Mouse (Mus musculus) monocyte, adult 5-6 weeks (primary cell): Measurements from ENCODE around the gene Trappc3. TPM values are rescaled to one million over a fixed set of nuclear protein-coding genes. Genes with fewer than 3 reads are reported as not detected.

ENCODE experiments used
- total RNA-seq: library from RNA; stranded (forward); fragments of 200-1000, 200-491, 200-594 nt; gene quantifications from 3 replicates; pipeline ENCODE4 v1.2.3, GENCODE M21; 2017

Gene Trappc3
- total RNA-seq, 1 experiment from 2014 or later, result 51.4 TPM

Other genes with a start within 250 kb of the Trappc3 start
- 57.1 to 78.5 TPM (median 70.8 TPM) in 3 replicates for gene Csf3r, start 237.8 kb upstream of the Trappc3 start, total RNA-seq
- 20.1 to 47.3 TPM (median 29.8 TPM) in 3 replicates for gene Mrps15, start 215.4 kb upstream of the Trappc3 start, total RNA-seq
- 0.10 to 0.21 TPM (median 0.19 TPM) in 3 replicates for gene Oscp1, start 203.8 kb upstream of the Trappc3 start, total RNA-seq
- gene Lsm10, start 165.7 kb upstream of the Trappc3 start, total RNA-seq, result 14.4 to 20.7 TPM (median 16.1 TPM) in 3 replicates
- gene Stk40, start 158.4 kb upstream of the Trappc3 start, total RNA-seq, result 37.1 to 68.5 TPM (median 61.2 TPM) in 3 replicates
- 1.2 to 2.6 TPM (median 2.5 TPM) in 3 replicates for gene Eva1b, start 114.6 kb upstream of the Trappc3 start, total RNA-seq
- gene Sh3d21, start 98.8 kb upstream of the Trappc3 start, total RNA-seq, result 0.19 to 1.3 TPM in 2 of 3 replicates, not detected in the other
- 431 to 662 TPM (median 493 TPM) in 3 replicates for gene Thrap3, start 59.6 kb upstream of the Trappc3 start, total RNA-seq
- gene Map7d1, start 6.0 kb upstream of the Trappc3 start, total RNA-seq, result 103 to 151 TPM (median 107 TPM) in 3 replicates
- 1.5 to 3.7 TPM (median 1.8 TPM) in 3 replicates for gene Col8a2, start 24.5 kb downstream of the Trappc3 start, total RNA-seq
- 15.0 to 25.8 TPM (median 21.0 TPM) in 3 replicates for gene Adprhl2, start 59.4 kb downstream of the Trappc3 start, total RNA-seq
- gene Tekt2, start 63.4 kb downstream of the Trappc3 start, total RNA-seq, result not detected in 3 replicates
- gene Ago3, start 167.2 kb downstream of the Trappc3 start, total RNA-seq, result 3.9 to 11.1 TPM (median 6.4 TPM) in 3 replicates
- gene Ago1, start 206.3 kb downstream of the Trappc3 start, total RNA-seq, result 10.7 to 25.3 TPM (median 18.5 TPM) in 3 replicates